Mouse (Mus musculus) layer of hippocampus, adult 2 months (tissue): Measurements from ENCODE around the gene Neurod2. TPM values are rescaled to one million over a fixed set of nuclear protein-coding genes. Genes with fewer than 3 reads are reported as not detected.

ENCODE experiments used
- DNase-seq, 2 experiments: peaks; one replicate each; pipeline ENCODE4 v3.0.0; 2022; ENCODE audit warnings: low spot score in 2 of 2
- H3K27ac ChIP-seq: fragments of 200-600 bp; 2 replicates; pipeline ENCODE4 v1.8.1; 2022
- H3K4me3 ChIP-seq: fragments of 200-600 bp; 2 replicates; pipeline ENCODE4 v1.8.1; 2022; ENCODE audit warnings: mild to moderate bottlenecking
- CTCF ChIP-seq: fragments of 200-600 bp; conservative IDR thresholded peaks from 2 replicates; pipeline ENCODE4 v1.8.1; 2022; ENCODE audit warnings: antibody characterized with exemption, mild to moderate bottlenecking, moderate library complexity
- total RNA-seq, 2 experiments: library from RNA; stranded (reverse); gene quantifications; 2 replicates each; pipeline ENCODE4 v1.2.3; 2021

The Neurod2 gene
- total RNA-seq, 2 experiments from 2014 or later, result 163 to 165 TPM

- Histone ChIP-seq H3K4me3 (no peak overlapping the region), H3K27ac (no peak overlapping the region)
- DNase-seq, result no peak
- no peak for TF ChIP-seq CTCF
Observed at GRCm38 (mm10) chr11:98363817-98364216, 34.4 kb upstream of the Neurod2 start.

GRCm38 (mm10) chr11:98360866-98361521 lies 31.5 kb upstream of the Neurod2 start:
- H3K27ac ChIP-seq, result peak overlapping the region; percentile 79
- no peak overlapping the region for H3K4me3 ChIP-seq
- TF ChIP-seq CTCF, result no peak
- no peak for DNase-seq

- no peak for TF ChIP-seq CTCF
- peak; percentile 81 to 87 for DNase-seq
- peak within 1 kb of the TSS; percentile 87 for H3K4me3 ChIP-seq
- H3K27ac ChIP-seq, result peak within 1 kb of the TSS; percentile 90
Observed at GRCm38 (mm10) chr11:98358161-98359083, 29.0 kb upstream of the Neurod2 start, which contains the start of gene Stard3. TSS of gene Stard3 (plus strand) at chr11:98358368.

- Histone ChIP-seq H3K4me3 (peak overlapping the region; percentile 87), H3K27ac (peak overlapping the region; percentile 80)
- DNase-seq, result no peak
- no peak for TF ChIP-seq CTCF
Observed at GRCm38 (mm10) chr11:98357396-98358160, 28.1 kb upstream of the Neurod2 start.

- DNase-seq, result no peak
- TF ChIP-seq CTCF, result no peak
- H3K4me3 ChIP-seq, result no peak overlapping the region
- H3K27ac ChIP-seq, result no peak overlapping the region
Observed at GRCm38 (mm10) chr11:98356625-98357394, 27.4 kb upstream of the Neurod2 start.

- DNase-seq, result peak in 1 of 2 experiments; percentile 56
- TF ChIP-seq CTCF, result peak; percentile 91
- Histone ChIP-seq H3K27ac (no peak overlapping the region), H3K4me3 (no peak overlapping the region)
Observed at GRCm38 (mm10) chr11:98355732-98356299, 26.4 kb upstream of the Neurod2 start.

- no peak overlapping the region for H3K4me3 ChIP-seq
- no peak for DNase-seq
- TF ChIP-seq CTCF, result no peak
- H3K27ac ChIP-seq, result peak overlapping the region; percentile 77
Observed at GRCm38 (mm10) chr11:98354445-98354844, 25.0 kb upstream of the Neurod2 start.

- TF ChIP-seq CTCF, result no peak
- peak overlapping the region; percentile 77 for H3K27ac ChIP-seq
- peak; percentile 62 to 70 for DNase-seq
- no peak overlapping the region for H3K4me3 ChIP-seq
Observed at GRCm38 (mm10) chr11:98353651-98354211, 24.3 kb upstream of the Neurod2 start.

GRCm38 (mm10) chr11:98352272-98352990 lies 23.0 kb upstream of the Neurod2 start:
- Histone ChIP-seq H3K4me3 (no peak overlapping the region), H3K27ac (no peak overlapping the region)
- TF ChIP-seq CTCF, result no peak
- no peak for DNase-seq

GRCm38 (mm10) chr11:98349308-98349707 lies 19.9 kb upstream of the Neurod2 start:
- peak overlapping the region; percentile 88; the same call in 1 of the 2 replicates for H3K27ac ChIP-seq
- H3K4me3 ChIP-seq, result peak overlapping the region; percentile 79; the same call in 1 of the 2 replicates
- DNase-seq, result no peak
- no peak for TF ChIP-seq CTCF
